Mouse (Mus musculus): ENCODE data around the gene Gpr6. TPM values are rescaled to one million over a fixed set of nuclear protein-coding genes. Genes with fewer than 3 reads are reported as not detected.

The Gpr6 gene
- polyA plus RNA-seq (2012; rRNA removed; ENCODE audit: low replicate concordance): 0.34 and 0.83 TPM in 2 replicates

DNA sequence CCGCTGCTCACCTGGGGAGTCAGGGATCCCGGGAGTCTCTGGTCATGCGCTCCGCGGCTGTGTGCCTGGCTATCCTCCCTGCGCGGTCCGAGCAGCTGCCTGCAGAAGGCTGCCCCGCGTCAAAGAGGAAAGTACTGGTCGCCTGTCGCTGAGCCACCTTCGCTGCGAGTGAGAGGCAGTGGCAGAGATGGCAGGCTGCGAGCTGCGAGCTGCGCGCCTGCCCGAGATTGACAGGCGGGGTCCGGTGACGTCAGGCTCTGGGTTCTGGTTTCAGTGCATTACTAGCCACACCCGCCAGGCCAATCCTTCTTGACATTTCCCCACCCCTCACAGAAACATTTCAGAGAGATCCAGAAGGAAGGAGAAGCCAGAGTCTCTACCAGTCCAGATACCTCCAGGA lies at the start of gene Gpr6:
Gene Gpr6 (minus strand): TSS at position 170 of the 400 bp plus-strand sequence.

Other genes with a start within 250 kb of the Gpr6 start
- 7.7 and 15.3 TPM in 2 replicates for gene Cdc40, start 189.0 kb downstream of the Gpr6 start, polyA plus RNA-seq (2012; rRNA removed; ENCODE audit: low replicate concordance)
- 0.89 and 2.5 TPM in 2 replicates for gene Wasf1, start 188.8 kb downstream of the Gpr6 start, polyA plus RNA-seq (2012; rRNA removed; ENCODE audit: low replicate concordance)
- 3.2 and 4.5 TPM in 2 replicates for gene Fig4, start 231.0 kb upstream of the Gpr6 start, polyA plus RNA-seq (2012; rRNA removed; ENCODE audit: low replicate concordance)
- not detected in 2 replicates for gene Ak9, start 231.7 kb upstream of the Gpr6 start, polyA plus RNA-seq (2012; rRNA removed; ENCODE audit: low replicate concordance)